Mouse (Mus musculus): ENCODE measurements around the gene Rufy4. TPM values are rescaled to one million over a fixed set of nuclear protein-coding genes. Genes with fewer than 3 reads are reported as not detected.

Rufy4 gene
- total RNA-seq, 2 experiments from 2014 or later: not detected

GRCm38 (mm10) chr1:74196621-74197419 lies 71.5 kb downstream of the Rufy4 start:
- no peak for DNase-seq (ENCODE audit: low spot score in 2 of 2)

Other genes starting within 250 kb of the Rufy4 start
- 10 to 100 TPM; 36.7 to 39.6 TPM for gene Tns1, start 1.1 kb upstream of the Rufy4 start, total RNA-seq (2021)
- not detected for gene Cxcr2, start 28.4 kb downstream of the Rufy4 start, total RNA-seq (2021)
- gene Cxcr1, start 69.1 kb downstream of the Rufy4 start, total RNA-seq (2021): not detected
- 100 to 1,000 TPM; 244 to 263 TPM for gene Arpc2, start 110.5 kb downstream of the Rufy4 start, total RNA-seq (2021)
- not detected for gene Gpbar1, start 153.0 kb downstream of the Rufy4 start, total RNA-seq (2021)
- 100 to 1,000 TPM; 141 to 150 TPM for gene Aamp, start 159.2 kb downstream of the Rufy4 start, total RNA-seq (2021)
- 100 to 1,000 TPM; 179 TPM for gene Pnkd, start 159.4 kb downstream of the Rufy4 start, total RNA-seq (2021)
- 10 to 100 TPM; 19.1 to 24.1 TPM for gene Tmbim1, start 180.1 kb downstream of the Rufy4 start, total RNA-seq (2021)
- gene Catip, start 236.6 kb downstream of the Rufy4 start, total RNA-seq (2021): 1 to 10 TPM in 1 of 2 experiments, under 1 TPM in 1; 0.82 to 1.5 TPM
- gene Slc11a1, start 249.7 kb downstream of the Rufy4 start, total RNA-seq (2021): 1 to 10 TPM; 3.8 to 5.5 TPM

Data from left cerebral cortex, adult 18-20 months (tissue).